Mouse (Mus musculus): ENCODE measurements around the gene Gm37240.

GRCm38 (mm10) chr3:84622026-84622425 lies 1265.3 kb downstream of the Gm37240 start:
- TF ChIP-seq CTCF (IDR thresholded peaks at IDR 0.05; ENCODE audit: low read depth) (no peak), EP300 (optimal IDR thresholded peaks at IDR 0.05) (no peak)
